Mouse (Mus musculus): ENCODE results near the gene Ccdc17. TPM values are rescaled to one million over a fixed set of nuclear protein-coding genes. Genes with fewer than 3 reads are reported as not detected.

Gene Ccdc17
- polyA plus RNA-seq, 1 experiment from 2014 or later, result 4.7 TPM

DNA sequence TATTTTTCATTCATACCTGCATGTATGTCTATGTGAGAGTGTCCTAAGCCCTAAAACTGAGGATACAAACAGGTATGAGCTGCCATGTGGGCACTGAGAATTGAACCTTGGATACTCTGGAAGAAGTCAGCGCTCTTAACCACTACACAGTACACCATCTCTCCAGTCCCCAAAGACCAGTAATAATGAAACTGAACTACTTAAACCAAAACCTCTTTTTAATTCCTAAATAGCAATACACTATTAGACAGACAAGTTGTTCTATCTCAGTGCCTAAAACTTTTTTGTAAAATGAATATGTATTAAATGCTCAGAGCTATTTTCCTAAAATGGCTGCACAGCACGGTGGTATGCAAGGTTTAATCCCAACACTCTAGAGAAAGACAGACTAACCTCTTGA, 18.8 kb downstream of the Ccdc17 start:
- Histone ChIP-seq H3K9ac (ENCODE audit: low read length) (no peak overlapping the region), H3K4me3 (ENCODE audit: low read depth, low read length) (no peak overlapping the region), H3K27me3 (ENCODE audit: control insufficient read depth, insufficient read depth, low read length) (no peaks in the 10 kb centered on the region), H3K36me3 (ENCODE audit: control insufficient read depth, insufficient read depth, low read length) (peaks cover 6% of the 10 kb centered on the region), H3K27ac (replicated peaks) (no peak overlapping the region), H3K4me2 (replicated peaks; ENCODE audit: low read depth) (no peak overlapping the region), H3K9me3 (ENCODE audit: control insufficient read depth, low read length) (no peaks in the 10 kb centered on the region), H3K4me1 (replicated peaks; ENCODE audit: control insufficient read depth, insufficient read depth) (no peaks in the 10 kb centered on the region)
- no peak for ATAC-seq (ENCODE audit: low FRiP score, low TSS enrichment)
- no peak for TF ChIP-seq EP300 (optimal IDR thresholded peaks at IDR 0.05)
- TF ChIP-seq CTCF (IDR thresholded peaks at IDR 0.05; ENCODE audit: low read depth), result no peak
- DNase-seq (ENCODE audit: low spot score), result no peak
- 95% methylated on average over 2 of the region's 2 CpGs for WGBS

DNA sequence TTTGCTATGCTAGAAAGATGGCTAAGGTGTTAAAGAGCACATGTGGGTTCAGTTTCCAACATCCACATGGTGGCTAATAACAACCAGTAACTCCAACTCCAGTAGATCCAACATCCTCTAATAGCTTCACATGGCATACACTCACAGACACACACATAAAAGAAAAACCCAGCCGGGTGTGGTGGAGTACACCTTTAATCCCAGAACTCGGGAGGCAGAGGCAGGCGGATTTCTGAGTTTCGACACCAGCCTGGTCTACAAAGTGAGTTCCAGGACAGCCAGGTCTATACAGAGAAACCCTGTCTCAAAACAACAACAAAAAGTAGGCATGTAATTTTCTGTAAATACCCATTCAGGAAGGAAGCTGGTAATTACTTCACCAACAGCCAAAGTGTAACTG, 28.4 kb downstream of the Ccdc17 start:
- Histone ChIP-seq H3K27ac (replicated peaks) (no peak overlapping the region), H3K4me3 (ENCODE audit: low read depth, low read length) (no peak overlapping the region), H3K27me3 (ENCODE audit: control insufficient read depth, insufficient read depth, low read length) (no peaks in the 10 kb centered on the region), H3K36me3 (ENCODE audit: control insufficient read depth, insufficient read depth, low read length) (0 out of 2 replicates have a peak, but pooled peaks cover 4% of the 10 kb centered on the region), H3K9me3 (ENCODE audit: control insufficient read depth, low read length) (no peaks in the 10 kb centered on the region), H3K9ac (ENCODE audit: low read length) (no peak overlapping the region), H3K4me2 (replicated peaks; ENCODE audit: low read depth) (no peak overlapping the region), H3K4me1 (replicated peaks; ENCODE audit: control insufficient read depth, insufficient read depth) (no peaks in the 10 kb centered on the region)
- WGBS, result 90% methylated on average over 4 of the region's 4 CpGs
- DNase-seq (ENCODE audit: low spot score) (no peak), ATAC-seq (ENCODE audit: low FRiP score, low TSS enrichment) (no peak)
- no peak for TF ChIP-seq EP300 (optimal IDR thresholded peaks at IDR 0.05)
- TF ChIP-seq CTCF (IDR thresholded peaks at IDR 0.05; ENCODE audit: low read depth), result no peak

DNA sequence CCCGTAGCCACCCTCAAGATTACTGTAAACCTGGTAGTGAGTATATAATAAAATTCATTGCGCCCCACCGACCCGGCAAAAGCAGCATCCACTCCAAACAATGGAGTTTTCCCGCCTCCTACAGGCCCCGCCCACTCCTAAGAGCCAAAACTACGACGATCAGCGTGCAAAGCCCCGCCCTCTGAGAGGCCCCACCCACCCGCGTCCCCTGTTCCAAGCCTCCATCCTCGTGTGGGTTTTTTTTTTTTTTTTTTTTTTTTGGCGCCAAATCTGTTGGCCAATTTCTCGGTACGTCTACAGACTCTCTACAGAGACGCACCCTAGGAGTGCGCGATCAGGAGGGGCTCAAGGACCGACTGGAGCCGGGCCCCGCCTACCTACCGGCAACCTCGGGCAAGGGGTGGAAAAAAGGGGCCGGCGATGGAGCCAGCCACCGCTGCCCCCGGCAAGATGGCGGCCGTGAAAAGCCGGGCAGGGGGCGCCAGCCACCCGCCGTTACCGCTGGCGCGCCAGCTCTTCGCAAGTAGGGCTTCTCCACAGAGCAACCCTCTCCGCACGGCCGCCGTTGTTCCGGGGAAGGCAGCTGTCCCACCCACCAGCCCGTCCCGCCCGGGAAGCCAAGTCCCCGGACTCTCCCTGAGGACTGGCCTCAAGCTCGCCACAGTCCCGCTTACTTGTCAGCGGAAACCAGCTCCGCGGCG, 30.4 kb downstream of the Ccdc17 start:
- Histone ChIP-seq H3K9me3 (ENCODE audit: control insufficient read depth, low read length) (no peaks in the 10 kb centered on the region), H3K4me1 (replicated peaks; ENCODE audit: control insufficient read depth, insufficient read depth) (no peaks in the 10 kb centered on the region)
- ATAC-seq (ENCODE audit: low FRiP score, low TSS enrichment), result peak; percentile 74

DNA sequence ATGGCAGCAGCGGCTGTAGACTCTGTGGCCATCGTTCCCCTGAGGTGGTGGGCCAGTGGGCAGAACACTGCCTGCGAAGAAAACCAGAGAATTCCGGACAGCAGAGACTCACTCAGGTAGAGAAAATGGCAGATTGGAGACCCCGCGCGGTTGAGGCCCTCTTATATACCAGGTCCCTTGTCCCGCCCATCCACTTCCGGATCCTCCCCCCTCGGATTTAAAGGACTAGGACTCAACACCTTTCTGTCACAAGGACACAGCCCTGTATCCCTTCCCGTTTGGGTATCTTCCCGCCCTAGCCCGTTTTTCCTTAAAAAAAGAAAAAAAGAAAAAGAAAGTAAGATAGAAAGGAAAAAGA, 30.9 kb downstream of the Ccdc17 start:
- Histone ChIP-seq H3K9me3 (ENCODE audit: control insufficient read depth, low read length) (no peaks in the 10 kb centered on the region), H3K4me3 (ENCODE audit: low read depth, low read length) (peak overlapping the region; percentile 82), H3K27ac (replicated peaks) (peak overlapping the region; percentile 93), H3K9ac (ENCODE audit: low read length) (peak overlapping the region; percentile 74), H3K27me3 (ENCODE audit: control insufficient read depth, insufficient read depth, low read length) (no peaks in the 10 kb centered on the region), H3K4me2 (replicated peaks; ENCODE audit: low read depth) (peak overlapping the region; percentile 50), H3K4me1 (replicated peaks; ENCODE audit: control insufficient read depth, insufficient read depth) (no peaks in the 10 kb centered on the region), H3K36me3 (ENCODE audit: control insufficient read depth, insufficient read depth, low read length) (no peaks in the 10 kb centered on the region)
- DNase-seq (ENCODE audit: low spot score) (peak; percentile 92), ATAC-seq (ENCODE audit: low FRiP score, low TSS enrichment) (peak; percentile 93)
- WGBS, result under 1% methylated on average over 13 of the region's 13 CpGs
- no peak for TF ChIP-seq EP300 (optimal IDR thresholded peaks at IDR 0.05)

More for the DNA sequence above, 30.4 kb downstream of the Ccdc17 start:
- peak overlapping the region; percentile 50 for H3K4me2 ChIP-seq (replicated peaks; ENCODE audit: low read depth)
- H3K27me3 ChIP-seq (ENCODE audit: control insufficient read depth, insufficient read depth, low read length), result no peaks in the 10 kb centered on the region
- WGBS, result under 1% methylated on average over 46 of the region's 53 CpGs
- H3K9ac ChIP-seq (ENCODE audit: low read length), result peak overlapping the region; percentile 74
- TF ChIP-seq CTCF (IDR thresholded peaks at IDR 0.05; ENCODE audit: low read depth) (peak; percentile 29; the same call in 1 of the 2 replicates), EP300 (optimal IDR thresholded peaks at IDR 0.05) (no peak)
- peak; percentile 94 for DNase-seq (ENCODE audit: low spot score)
- H3K4me3 ChIP-seq (ENCODE audit: low read depth, low read length), result peak overlapping the region; percentile 82
- peak overlapping the region; percentile 93 for H3K27ac ChIP-seq (replicated peaks)
- no peaks in the 10 kb centered on the region for H3K36me3 ChIP-seq (ENCODE audit: control insufficient read depth, insufficient read depth, low read length)

DNA sequence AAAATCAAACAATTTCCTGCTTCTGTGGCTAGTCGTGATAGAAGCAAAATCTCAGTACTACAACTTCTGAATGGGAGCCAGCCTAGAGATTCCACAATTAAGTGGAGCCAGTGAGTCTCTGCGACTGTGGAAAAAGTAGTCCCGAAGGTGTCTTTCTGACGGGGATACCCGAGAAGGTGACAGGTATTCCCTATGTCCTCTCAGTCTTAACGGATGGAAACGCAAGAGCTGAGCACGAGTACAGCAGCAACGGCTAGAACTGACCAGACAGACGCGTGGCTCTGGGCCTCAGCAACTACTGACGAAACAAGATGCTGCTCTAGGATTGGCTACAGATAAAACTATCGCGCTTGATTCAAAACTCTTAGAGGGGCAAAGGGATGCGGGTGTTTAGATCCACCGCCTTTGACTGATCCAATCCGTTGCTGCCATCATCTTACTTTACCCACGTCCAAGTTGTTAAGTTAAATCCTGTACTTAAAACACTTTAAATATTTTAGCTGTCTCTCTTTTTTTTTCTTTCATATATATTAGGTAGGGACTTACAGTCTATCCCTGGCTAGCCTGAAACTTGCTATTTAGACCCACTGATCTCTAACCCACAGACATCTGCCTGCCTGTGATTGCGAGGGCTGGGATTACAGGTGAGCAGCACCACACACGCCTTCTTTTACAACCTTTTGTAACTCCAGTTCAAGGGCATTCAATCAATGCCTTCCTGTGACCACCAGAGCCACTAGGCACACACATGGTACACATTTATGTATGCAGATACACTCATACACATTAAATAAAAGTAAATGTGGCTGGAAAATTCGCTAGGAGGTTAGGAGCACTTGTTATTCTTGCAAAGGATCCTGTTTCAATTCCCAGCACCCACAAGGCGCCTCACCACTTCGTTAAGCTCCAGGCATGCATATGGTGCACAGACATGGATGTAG, 31.5 kb downstream of the Ccdc17 start, which contains the start of gene Nasp:
TSS of gene Nasp (minus strand) at position 220 of the 941 bp plus-strand sequence.
- 7% methylated on average over 23 of the region's 23 CpGs for WGBS
- DNase-seq (ENCODE audit: low spot score) (peak; percentile 81), ATAC-seq (ENCODE audit: low FRiP score, low TSS enrichment) (peak; percentile 93)
- no peaks in the 10 kb centered on the region for H3K27me3 ChIP-seq (ENCODE audit: control insufficient read depth, insufficient read depth, low read length)
- no peaks in the 10 kb centered on the region for H3K36me3 ChIP-seq (ENCODE audit: control insufficient read depth, insufficient read depth, low read length)
- peak within 1 kb of the TSS; percentile 93 for H3K27ac ChIP-seq (replicated peaks)
- no peaks in the 10 kb centered on the region for H3K4me1 ChIP-seq (replicated peaks; ENCODE audit: control insufficient read depth, insufficient read depth)
- peak within 1 kb of the TSS; percentile 74 for H3K9ac ChIP-seq (ENCODE audit: low read length)
- peak within 1 kb of the TSS; percentile 82 for H3K4me3 ChIP-seq (ENCODE audit: low read depth, low read length)
- peak within 1 kb of the TSS; percentile 50 for H3K4me2 ChIP-seq (replicated peaks; ENCODE audit: low read depth)
- TF ChIP-seq CTCF (IDR thresholded peaks at IDR 0.05; ENCODE audit: low read depth), result no peak
- no peaks in the 10 kb centered on the region for H3K9me3 ChIP-seq (ENCODE audit: control insufficient read depth, low read length)
